ENCODE assay signal across 18 mouse cellular contexts in genomic region chr4:155757011-155757410, GRCm38 (mm10). TPM values are rescaled to one million over a fixed set of nuclear protein-coding genes. Genes with fewer than 3 reads are reported as not detected.
"Had no signal": no experiment of that assay in that cellular context is flagged by ENCODE, and none has a peak within 500 bp of the region (broad histone marks: within the 10 kb centered on the region; RNA-seq: fewer than 3 reads in every experiment).

No protein-coding gene starts in this region.

- H3K4me2 ChIP-seq: limb, embryonic 13.5 days; midbrain, embryonic 11.5 days; midbrain, embryonic 15.5 days; neural tube, embryonic 12.5 days had no signal

- H3K27ac ChIP-seq: limb, embryonic 13.5 days; liver, embryonic 14.5 days; midbrain, embryonic 15.5 days; neural tube, embryonic 12.5 days had no signal

- H3K4me3 ChIP-seq: limb, embryonic 13.5 days; midbrain, embryonic 15.5 days; neural tube, embryonic 12.5 days had no signal

- DNase-seq: kidney, postnatal 10 days; kidney, postnatal 4 days; left cerebral cortex, postnatal 4 days; lung, adult 18-20 months; lung, postnatal 36 days; thymus, adult 18-20 months; thymus, postnatal 14 days had no signal

- H3K27me3 ChIP-seq: limb, embryonic 13.5 days; midbrain, embryonic 15.5 days; neural tube, embryonic 12.5 days had no signal

- H3K9me3 ChIP-seq: limb, embryonic 13.5 days; midbrain, embryonic 15.5 days; neural tube, embryonic 12.5 days had no signal

- ATAC-seq: midbrain, embryonic 15.5 days had no signal

- H3K9ac ChIP-seq: limb, embryonic 13.5 days; liver, embryonic 14.5 days; midbrain, embryonic 15.5 days; neural tube, embryonic 12.5 days had no signal

RNA-seq across cellular contexts. Expression of gene Vwa1, which starts 17.5 kb away (rescaled TPM):
- total RNA-seq: monocyte, adult 5-6 weeks had no signal

RNA-seq across cellular contexts. Expression of gene Tmem88b, which starts 28.7 kb away (rescaled TPM):
- total RNA-seq: megakaryocyte progenitor cell, adult 5-6 weeks; monocyte, adult 5-6 weeks had no signal

RNA-seq across cellular contexts. Expression of gene Ankrd65, which starts 33.2 kb away (rescaled TPM):
- total RNA-seq: layer of hippocampus, adult 8-10 months; left cerebral cortex, postnatal 10 days; left cerebral cortex, postnatal 4 days; liver, adult 2 months; megakaryocyte progenitor cell, adult 5-6 weeks; monocyte, adult 5-6 weeks; neutrophil, adult 5-6 weeks had no signal
- polyA plus RNA-seq: limb, embryonic 13.5 days; liver, adult 2 months; midbrain, embryonic 11.5 days; midbrain, embryonic 15.5 days; neural tube, embryonic 12.5 days had no signal
